Mouse (Mus musculus) heart, embryonic 16.5 days (tissue): ENCODE data around the gene Gria2. TPM values are rescaled to one million over a fixed set of nuclear protein-coding genes. Genes with fewer than 3 reads are reported as not detected.

ENCODE experiments used
- ATAC-seq: fragments of 200-750 bp; cut with Nextera tagmentation; replicated peaks from 2 replicates; pipeline ENCODE4 v1.8.0; 2017; ENCODE audit warnings: moderate number of reproducible peaks; ENCODE audit not compliant: insufficient read depth, low FRiP score; ENCODE audit errors: extremely low read depth
- H3K27ac ChIP-seq: fragments of 300-500 bp; sonication (generic); 2 replicates; pipeline ENCODE4 v1.5.1; 2014; ENCODE audit warnings: mild to moderate bottlenecking, low read length, control low read depth, moderate library complexity
- H3K27me3 ChIP-seq: fragments of 300-500 bp; sonication (generic); 2 replicates; pipeline ENCODE4 v1.6.1; 2014; ENCODE audit warnings: low read length, mixed read lengths; ENCODE audit not compliant: control insufficient read depth, insufficient read depth
- H3K36me3 ChIP-seq: fragments of 300-500 bp; sonication (generic); 2 replicates; pipeline ENCODE4 v1.6.1; 2014; ENCODE audit not compliant: control insufficient read depth, insufficient read depth
- H3K4me1 ChIP-seq: fragments of 300-500 bp; sonication (generic); 2 replicates; pipeline ENCODE4 v1.6.1; 2014; ENCODE audit warnings: low read length, mixed read lengths; ENCODE audit not compliant: control insufficient read depth, insufficient read depth
- H3K4me2 ChIP-seq: fragments of 300-500 bp; sonication (generic); 2 replicates; pipeline ENCODE4 v1.6.1; 2014; ENCODE audit warnings: low read depth, mild to moderate bottlenecking, control low read depth, low read length
- H3K4me3 ChIP-seq: fragments of 300-500 bp; sonication (generic); 2 replicates; pipeline ENCODE4 v1.5.1; 2014; ENCODE audit warnings: mild to moderate bottlenecking, control low read depth, low read length
- H3K9ac ChIP-seq: fragments of 300-500 bp; sonication (generic); 2 replicates; pipeline ENCODE4 v1.6.1; 2014; ENCODE audit warnings: low read length, control low read depth
- H3K9me3 ChIP-seq: fragments of 300-500 bp; sonication (generic); replicated peaks from 2 replicates; pipeline ENCODE4 v1.6.1; 2016; ENCODE audit warnings: low read length; ENCODE audit not compliant: control insufficient read depth
- WGBS: fragments of 180-500 bp; shearing (Covaris S2); extraction: QIAGEN DNeasy Blood & Tissue Kit; methylation state at CpG from one replicate; pipeline ENCODE4 v1.1.7; 2014; 5-methylcytosine and 5-hydroxymethylcytosine counted together
- polyA plus RNA-seq: library from polyadenylated mRNA; unstranded; fragments of >200 nt; fragmentation: Nextera tagmentation; extraction: Ambion mirVana; gene quantifications from 2 replicates; pipeline ENCODE4 v1.2.1, GENCODE M21; 2015

Gene Gria2
- polyA plus RNA-seq, 1 experiment from 2014 or later: 0.35 TPM

DNA sequence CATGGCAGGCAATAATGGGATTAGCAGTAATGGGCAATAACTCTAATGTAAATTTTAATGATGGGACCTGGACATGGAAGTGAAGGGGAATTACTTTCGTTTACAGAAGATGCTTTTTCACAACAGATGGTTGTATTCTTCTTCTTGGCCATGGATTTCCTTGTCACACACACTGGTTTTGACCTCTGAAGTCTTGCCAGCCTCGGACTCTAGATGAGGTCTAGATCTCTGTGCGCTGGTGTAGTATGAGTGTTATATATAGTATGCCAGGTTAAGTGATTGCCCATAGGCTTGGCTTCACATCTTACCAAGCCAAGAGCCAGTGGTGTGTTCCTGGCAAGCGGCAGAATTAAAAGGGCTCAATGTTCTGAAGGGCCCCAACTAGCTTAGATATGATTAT is 43.7 kb downstream of the Gria2 start:
- ATAC-seq: no peak
- no peak overlapping the region for H3K4me2 ChIP-seq
- no peaks in the 10 kb centered on the region for H3K9me3 ChIP-seq
- 79% methylated on average over 4 of the region's 4 CpGs for WGBS
- no peaks in the 10 kb centered on the region for H3K36me3 ChIP-seq
- no peak overlapping the region for H3K27ac ChIP-seq
- no peak overlapping the region for H3K4me3 ChIP-seq
- no peaks in the 10 kb centered on the region for H3K27me3 ChIP-seq
- no peaks in the 10 kb centered on the region for H3K4me1 ChIP-seq
- H3K9ac ChIP-seq: no peak overlapping the region

- Histone ChIP-seq H3K4me3 (no peak overlapping the region), H3K27ac (no peak overlapping the region), H3K9me3 (no peaks in the 10 kb centered on the region), H3K9ac (no peak overlapping the region), H3K27me3 (no peaks in the 10 kb centered on the region), H3K4me1 (no peaks in the 10 kb centered on the region), H3K36me3 (no peaks in the 10 kb centered on the region), H3K4me2 (no peak overlapping the region)
- ATAC-seq: no peak
- 91% methylated on average over 2 of the region's 2 CpGs for WGBS
Measured at GRCm38 (mm10) chr3:80758363-80758762, 44.3 kb downstream of the Gria2 start.

GRCm38 (mm10) chr3:80750786-80751185 is 51.8 kb downstream of the Gria2 start:
- Histone ChIP-seq H3K9me3 (no peaks in the 10 kb centered on the region), H3K27me3 (no peaks in the 10 kb centered on the region), H3K4me2 (no peak overlapping the region), H3K4me3 (no peak overlapping the region), H3K4me1 (no peaks in the 10 kb centered on the region), H3K27ac (no peak overlapping the region), H3K9ac (no peak overlapping the region), H3K36me3 (no peaks in the 10 kb centered on the region)
- no peak for ATAC-seq

DNA sequence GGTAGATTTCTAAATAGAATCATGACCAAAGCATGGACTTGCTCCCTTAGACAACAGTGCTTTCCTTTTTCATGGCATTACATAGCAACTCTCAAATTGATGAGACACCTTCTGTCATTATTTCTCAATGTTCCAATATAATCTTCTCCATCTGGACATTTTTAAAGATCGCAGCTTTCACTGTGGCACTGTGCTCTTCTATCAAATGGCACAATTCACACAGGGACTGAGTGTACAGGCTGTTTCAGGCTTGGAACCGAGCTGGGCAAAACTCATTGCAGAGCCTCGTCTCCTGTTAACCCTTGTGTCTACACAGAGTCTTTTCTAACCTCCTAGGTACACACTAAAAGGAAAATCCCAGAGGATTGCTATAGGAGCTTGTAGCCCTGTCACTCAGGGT is 77.4 kb downstream of the Gria2 start:
- no peaks in the 10 kb centered on the region for H3K9me3 ChIP-seq
- H3K4me2 ChIP-seq: no peak overlapping the region
- H3K27me3 ChIP-seq: no peaks in the 10 kb centered on the region
- no peaks in the 10 kb centered on the region for H3K4me1 ChIP-seq
- WGBS: 54% methylated on average over 3 of the region's 3 CpGs
- no peak overlapping the region for H3K9ac ChIP-seq
- ATAC-seq: no peak
- no peak overlapping the region for H3K27ac ChIP-seq
- H3K4me3 ChIP-seq: no peak overlapping the region
- no peaks in the 10 kb centered on the region for H3K36me3 ChIP-seq

DNA sequence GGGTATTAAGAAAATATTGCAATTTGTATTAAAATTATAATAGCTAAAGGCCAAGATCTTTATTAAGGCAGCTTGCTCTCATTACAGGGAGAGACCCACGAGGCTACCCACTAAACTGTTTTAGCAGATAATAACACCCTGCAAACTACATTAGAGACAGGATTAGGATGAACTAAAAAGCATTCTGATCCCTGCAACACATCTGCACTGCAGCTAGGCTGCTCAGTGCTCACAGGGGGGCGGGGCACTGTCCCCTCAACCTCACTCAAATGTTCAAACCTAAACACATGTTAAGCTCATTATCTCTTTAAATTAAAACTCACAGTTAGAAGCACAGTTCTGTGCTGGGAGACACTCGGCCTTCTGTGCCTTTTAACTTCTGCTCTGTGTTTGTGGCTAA is 89.5 kb downstream of the Gria2 start:
- 43% methylated on average over 3 of the region's 3 CpGs for WGBS

GRCm38 (mm10) chr3:80708992-80709391 is 93.6 kb downstream of the Gria2 start:
- H3K9me3 ChIP-seq: no peaks in the 10 kb centered on the region
- no peaks in the 10 kb centered on the region for H3K4me1 ChIP-seq
- ATAC-seq: no peak
- H3K27ac ChIP-seq: no peak overlapping the region
- H3K4me3 ChIP-seq: no peak overlapping the region
- H3K9ac ChIP-seq: no peak overlapping the region
- H3K4me2 ChIP-seq: no peak overlapping the region
- no peaks in the 10 kb centered on the region for H3K36me3 ChIP-seq
- no peaks in the 10 kb centered on the region for H3K27me3 ChIP-seq

More for the DNA sequence above, 89.5 kb downstream of the Gria2 start:
- H3K4me3 ChIP-seq: no peak overlapping the region
- H3K36me3 ChIP-seq: no peaks in the 10 kb centered on the region
- H3K4me1 ChIP-seq: no peaks in the 10 kb centered on the region
- H3K9ac ChIP-seq: no peak overlapping the region
- no peaks in the 10 kb centered on the region for H3K9me3 ChIP-seq
- ATAC-seq: no peak
- H3K27me3 ChIP-seq: no peaks in the 10 kb centered on the region
- H3K4me2 ChIP-seq: no peak overlapping the region
- no peak overlapping the region for H3K27ac ChIP-seq

- no peaks in the 10 kb centered on the region for H3K36me3 ChIP-seq
- no peaks in the 10 kb centered on the region for H3K9me3 ChIP-seq
- WGBS: 74% methylated on average over 3 of the region's 3 CpGs
- ATAC-seq: no peak
- no peaks in the 10 kb centered on the region for H3K27me3 ChIP-seq
- no peak overlapping the region for H3K4me3 ChIP-seq
- no peaks in the 10 kb centered on the region for H3K4me1 ChIP-seq
- H3K4me2 ChIP-seq: no peak overlapping the region
- H3K9ac ChIP-seq: no peak overlapping the region
- H3K27ac ChIP-seq: no peak overlapping the region
Measured at GRCm38 (mm10) chr3:80702173-80702572, 100.5 kb downstream of the Gria2 start.

DNA sequence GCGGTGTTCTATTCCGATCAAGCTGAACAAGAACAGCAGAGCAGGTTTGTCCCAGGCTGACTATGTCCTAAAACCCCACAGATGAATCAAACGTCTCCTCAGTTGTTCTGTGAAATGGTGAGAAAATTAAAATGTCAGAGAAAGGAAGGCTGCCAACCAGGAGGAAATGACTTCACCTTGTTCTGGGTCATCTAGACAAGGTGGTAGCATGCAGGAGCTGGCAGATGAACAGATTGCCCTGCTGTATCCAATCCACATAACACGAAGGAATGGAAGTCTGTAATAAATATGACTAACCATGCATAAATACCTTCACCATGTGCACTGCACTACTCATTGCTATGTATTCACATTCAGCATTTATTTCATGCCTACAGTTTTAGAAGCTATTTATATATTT is 105.1 kb downstream of the Gria2 start:
- no peaks in the 10 kb centered on the region for H3K27me3 ChIP-seq
- WGBS: 79% methylated on average over 4 of the region's 4 CpGs
- H3K4me3 ChIP-seq: no peak overlapping the region
- no peak for ATAC-seq
- no peaks in the 10 kb centered on the region for H3K4me1 ChIP-seq
- no peak overlapping the region for H3K4me2 ChIP-seq
- no peaks in the 10 kb centered on the region for H3K36me3 ChIP-seq
- H3K9ac ChIP-seq: no peak overlapping the region
- no peak overlapping the region for H3K27ac ChIP-seq
- H3K9me3 ChIP-seq: no peaks in the 10 kb centered on the region

GRCm38 (mm10) chr3:80694965-80695364 is 107.7 kb downstream of the Gria2 start:
- H3K9ac ChIP-seq: no peak overlapping the region
- WGBS: 97% methylated on average over 8 of the region's 8 CpGs
- H3K27me3 ChIP-seq: no peaks in the 10 kb centered on the region
- no peaks in the 10 kb centered on the region for H3K36me3 ChIP-seq
- H3K4me1 ChIP-seq: no peaks in the 10 kb centered on the region
- ATAC-seq: no peak
- H3K27ac ChIP-seq: no peak overlapping the region
- H3K4me2 ChIP-seq: no peak overlapping the region
- H3K4me3 ChIP-seq: no peak overlapping the region
- no peaks in the 10 kb centered on the region for H3K9me3 ChIP-seq

GRCm38 (mm10) chr3:80665105-80665504 is 137.5 kb downstream of the Gria2 start:
- no peak overlapping the region for H3K4me2 ChIP-seq
- no peak overlapping the region for H3K9ac ChIP-seq
- no peak overlapping the region for H3K27ac ChIP-seq
- 65% methylated on average over 5 of the region's 5 CpGs for WGBS
- no peak for ATAC-seq
- no peaks in the 10 kb centered on the region for H3K4me1 ChIP-seq
- no peaks in the 10 kb centered on the region for H3K27me3 ChIP-seq
- no peak overlapping the region for H3K4me3 ChIP-seq
- H3K36me3 ChIP-seq: no peaks in the 10 kb centered on the region
- no peaks in the 10 kb centered on the region for H3K9me3 ChIP-seq
